Mouse (Mus musculus): ENCODE data around the gene Gm49318. TPM values are rescaled to one million over a fixed set of nuclear protein-coding genes. Genes with fewer than 3 reads are reported as not detected.

The Gm49318 gene
- polyA plus RNA-seq, 1 experiment from 2014 or later = not detected

- Histone ChIP-seq H3K4me3 (ENCODE audit: low read depth, low read length) (no peak overlapping the region), H3K4me2 (ENCODE audit: low read depth, low read length) (no peak overlapping the region), H3K9me3 (ENCODE audit: control insufficient read depth, low read length) (no peaks in the 10 kb centered on the region), H3K9ac (replicated peaks; ENCODE audit: low read depth, low read length) (no peak overlapping the region), H3K4me1 (ENCODE audit: control insufficient read depth, insufficient read depth, low read length) (no peaks in the 10 kb centered on the region), H3K27ac (ENCODE audit: low read depth, low read length) (no peak overlapping the region), H3K27me3 (ENCODE audit: control insufficient read depth, insufficient read depth, low read length) (no peaks in the 10 kb centered on the region), H3K36me3 (ENCODE audit: control insufficient read depth, insufficient read depth, low read length) (peaks cover 35% of the 10 kb centered on the region)
- ATAC-seq (ENCODE audit: low read depth) = no peak
- WGBS = 87% methylated on average over 2 of the region's 2 CpGs
Measured at GRCm38 (mm10) chr9:22061339-22061738, 9.7 kb downstream of the Gm49318 start.

- no peaks in the 10 kb centered on the region for H3K9me3 ChIP-seq (ENCODE audit: control insufficient read depth, low read length)
- H3K4me1 ChIP-seq (ENCODE audit: control insufficient read depth, insufficient read depth, low read length) = no peaks in the 10 kb centered on the region
- no peak overlapping the region for H3K27ac ChIP-seq (ENCODE audit: low read depth, low read length)
- H3K4me2 ChIP-seq (ENCODE audit: low read depth, low read length) = no peak overlapping the region
- peaks cover 12% of the 10 kb centered on the region; the same call in 1 of the 2 replicates for H3K36me3 ChIP-seq (ENCODE audit: control insufficient read depth, insufficient read depth, low read length)
- no peak overlapping the region for H3K9ac ChIP-seq (replicated peaks; ENCODE audit: low read depth, low read length)
- no peaks in the 10 kb centered on the region for H3K27me3 ChIP-seq (ENCODE audit: control insufficient read depth, insufficient read depth, low read length)
- no peak overlapping the region for H3K4me3 ChIP-seq (ENCODE audit: low read depth, low read length)
- no peak for ATAC-seq (ENCODE audit: low read depth)
- WGBS = 85% methylated on average over 9 of the region's 9 CpGs
Measured at GRCm38 (mm10) chr9:22058011-22058424, 13.0 kb downstream of the Gm49318 start.

- no peaks in the 10 kb centered on the region for H3K9me3 ChIP-seq (ENCODE audit: control insufficient read depth, low read length)
- H3K9ac ChIP-seq (replicated peaks; ENCODE audit: low read depth, low read length) = no peak overlapping the region
- no peak for ATAC-seq (ENCODE audit: low read depth)
- 95% methylated on average over 9 of the region's 9 CpGs for WGBS
- no peaks in the 10 kb centered on the region for H3K27me3 ChIP-seq (ENCODE audit: control insufficient read depth, insufficient read depth, low read length)
- H3K36me3 ChIP-seq (ENCODE audit: control insufficient read depth, insufficient read depth, low read length) = peaks cover 12% of the 10 kb centered on the region; the same call in 1 of the 2 replicates
- H3K4me3 ChIP-seq (ENCODE audit: low read depth, low read length) = no peak overlapping the region
- H3K27ac ChIP-seq (ENCODE audit: low read depth, low read length) = no peak overlapping the region
- no peaks in the 10 kb centered on the region for H3K4me1 ChIP-seq (ENCODE audit: control insufficient read depth, insufficient read depth, low read length)
- no peak overlapping the region for H3K4me2 ChIP-seq (ENCODE audit: low read depth, low read length)
Measured at GRCm38 (mm10) chr9:22057031-22057517, 14.0 kb downstream of the Gm49318 start.

GRCm38 (mm10) chr9:22056303-22056910 is 14.7 kb downstream of the Gm49318 start:
- WGBS = 77% methylated on average over 9 of the region's 9 CpGs
- Histone ChIP-seq H3K9ac (replicated peaks; ENCODE audit: low read depth, low read length) (no peak overlapping the region), H3K27me3 (ENCODE audit: control insufficient read depth, insufficient read depth, low read length) (no peaks in the 10 kb centered on the region), H3K9me3 (ENCODE audit: control insufficient read depth, low read length) (no peaks in the 10 kb centered on the region), H3K4me2 (ENCODE audit: low read depth, low read length) (no peak overlapping the region), H3K4me3 (ENCODE audit: low read depth, low read length) (no peak overlapping the region), H3K36me3 (ENCODE audit: control insufficient read depth, insufficient read depth, low read length) (0 out of 2 replicates have a peak, but pooled peaks cover 12% of the 10 kb centered on the region), H3K4me1 (ENCODE audit: control insufficient read depth, insufficient read depth, low read length) (no peaks in the 10 kb centered on the region), H3K27ac (ENCODE audit: low read depth, low read length) (no peak overlapping the region)
- no peak for ATAC-seq (ENCODE audit: low read depth)

GRCm38 (mm10) chr9:22055713-22056112 is 15.3 kb downstream of the Gm49318 start:
- Histone ChIP-seq H3K9me3 (ENCODE audit: control insufficient read depth, low read length) (no peaks in the 10 kb centered on the region), H3K9ac (replicated peaks; ENCODE audit: low read depth, low read length) (no peak overlapping the region), H3K4me3 (ENCODE audit: low read depth, low read length) (no peak overlapping the region), H3K27me3 (ENCODE audit: control insufficient read depth, insufficient read depth, low read length) (no peaks in the 10 kb centered on the region; the same call in 1 of the 2 replicates), H3K36me3 (ENCODE audit: control insufficient read depth, insufficient read depth, low read length) (0 out of 2 replicates have a peak, but pooled peaks cover 12% of the 10 kb centered on the region), H3K4me1 (ENCODE audit: control insufficient read depth, insufficient read depth, low read length) (no peaks in the 10 kb centered on the region), H3K4me2 (ENCODE audit: low read depth, low read length) (no peak overlapping the region), H3K27ac (ENCODE audit: low read depth, low read length) (no peak overlapping the region)
- 42% methylated on average over 29 of the region's 29 CpGs for WGBS
- no peak for ATAC-seq (ENCODE audit: low read depth)

- H3K36me3 ChIP-seq (ENCODE audit: control insufficient read depth, insufficient read depth, low read length) = 0 out of 2 replicates have a peak, but pooled peaks cover 8% of the 10 kb centered on the region
- no peaks in the 10 kb centered on the region; the same call in 1 of the 2 replicates for H3K27me3 ChIP-seq (ENCODE audit: control insufficient read depth, insufficient read depth, low read length)
- 2% methylated on average over 32 of the region's 32 CpGs for WGBS
- no peak overlapping the region for H3K27ac ChIP-seq (ENCODE audit: low read depth, low read length)
- peak; percentile 30; the same call in 1 of the 2 replicates for ATAC-seq (ENCODE audit: low read depth)
- peak overlapping the region; percentile 14 for H3K4me3 ChIP-seq (ENCODE audit: low read depth, low read length)
- H3K4me2 ChIP-seq (ENCODE audit: low read depth, low read length) = peak overlapping the region; percentile 41
- no peaks in the 10 kb centered on the region for H3K9me3 ChIP-seq (ENCODE audit: control insufficient read depth, low read length)
- H3K4me1 ChIP-seq (ENCODE audit: control insufficient read depth, insufficient read depth, low read length) = peaks cover under 1% of the 10 kb centered on the region
- no peak overlapping the region for H3K9ac ChIP-seq (replicated peaks; ENCODE audit: low read depth, low read length)
Measured at GRCm38 (mm10) chr9:22054411-22055076, 16.5 kb downstream of the Gm49318 start.

- Histone ChIP-seq H3K27ac (ENCODE audit: low read depth, low read length) (no peak overlapping the region), H3K4me3 (ENCODE audit: low read depth, low read length) (no peak overlapping the region), H3K4me1 (ENCODE audit: control insufficient read depth, insufficient read depth, low read length) (peaks cover 10% of the 10 kb centered on the region), H3K4me2 (ENCODE audit: low read depth, low read length) (no peak overlapping the region), H3K9me3 (ENCODE audit: control insufficient read depth, low read length) (no peaks in the 10 kb centered on the region), H3K9ac (replicated peaks; ENCODE audit: low read depth, low read length) (no peak overlapping the region), H3K27me3 (ENCODE audit: control insufficient read depth, insufficient read depth, low read length) (no peaks in the 10 kb centered on the region; the same call in 1 of the 2 replicates), H3K36me3 (ENCODE audit: control insufficient read depth, insufficient read depth, low read length) (0 out of 2 replicates have a peak, but pooled peaks cover 4% of the 10 kb centered on the region)
- no peak for ATAC-seq (ENCODE audit: low read depth)
- WGBS = 40% methylated on average over 6 of the region's 7 CpGs
Measured at GRCm38 (mm10) chr9:22053657-22054056, 17.4 kb downstream of the Gm49318 start.

- Histone ChIP-seq H3K4me3 (ENCODE audit: low read depth, low read length) (peak within 1 kb of the TSS; percentile 92), H3K27ac (ENCODE audit: low read depth, low read length) (peak within 1 kb of the TSS; percentile 94), H3K9me3 (ENCODE audit: control insufficient read depth, low read length) (no peaks in the 10 kb centered on the region), H3K4me2 (ENCODE audit: low read depth, low read length) (peak within 1 kb of the TSS; percentile 74), H3K36me3 (ENCODE audit: control insufficient read depth, insufficient read depth, low read length) (0 out of 2 replicates have a peak, but pooled peaks cover 4% of the 10 kb centered on the region), H3K9ac (replicated peaks; ENCODE audit: low read depth, low read length) (peak within 1 kb of the TSS; percentile 93), H3K27me3 (ENCODE audit: control insufficient read depth, insufficient read depth, low read length) (no peaks in the 10 kb centered on the region; the same call in 1 of the 2 replicates), H3K4me1 (ENCODE audit: control insufficient read depth, insufficient read depth, low read length) (peaks cover 26% of the 10 kb centered on the region)
- 1% methylated on average over 26 of the region's 28 CpGs for WGBS
- ATAC-seq (ENCODE audit: low read depth) = peak; percentile 81
Measured at GRCm38 (mm10) chr9:22051958-22052254, 19.2 kb downstream of the Gm49318 start, which contains the start of gene Elavl3. TSS of gene Elavl3 (minus strand) at chr9:22052023.
